Mouse (Mus musculus): Measurements from ENCODE around the gene Ccdc78. TPM values are rescaled to one million over a fixed set of nuclear protein-coding genes. Genes with fewer than 3 reads are reported as not detected.

Gene Ccdc78
- not detected in 4 replicates for total RNA-seq (2023)

GRCm38 (mm10) chr17:25786280-25786679 lies at the start of gene Ccdc78:
Gene Ccdc78, plus strand, starts transcription at chr17:25786580.

GRCm38 (mm10) chr17:25754241-25754640 lies 32.1 kb upstream of the Ccdc78 start, which contains the start of gene Msln:
Gene Msln, minus strand, starts transcription at chr17:25754378.

GRCm38 (mm10) chr17:25773549-25774120 lies 12.7 kb upstream of the Ccdc78 start, which contains the start of gene Narfl:
Gene Narfl, plus strand, starts transcription at chr17:25773776.

GRCm38 (mm10) chr17:25785281-25785745 lies 1.1 kb upstream of the Ccdc78 start, which contains the start of gene Haghl:
Gene Haghl, minus strand, starts transcription at chr17:25785673.

GRCm38 (mm10) chr17:25792615-25793014 lies 6.2 kb downstream of the Ccdc78 start, which contains the start of gene Fam173a:
Gene Fam173a, minus strand, starts transcription at chr17:25792901.

GRCm38 (mm10) chr17:25795609-25796092 lies 9.3 kb downstream of the Ccdc78 start, which contains the start of gene AC134908.4:
Gene AC134908.4, minus strand, starts transcription at chr17:25795659.

GRCm38 (mm10) chr17:25796951-25797369 lies 10.6 kb downstream of the Ccdc78 start, which contains the start of gene Metrn:
Gene Metrn, minus strand, starts transcription at chr17:25797136.

GRCm38 (mm10) chr17:25808789-25809605 lies 22.6 kb downstream of the Ccdc78 start, which contains the start of gene Fbxl16:
Gene Fbxl16, plus strand, starts transcription at chr17:25809085.

GRCm38 (mm10) chr17:25823452-25823851 lies 37.1 kb downstream of the Ccdc78 start, which contains the start of gene Wdr24:
Gene Wdr24, plus strand, starts transcription at chr17:25823627.

GRCm38 (mm10) chr17:25828712-25829557 lies 42.6 kb downstream of the Ccdc78 start, which contains the start of gene Jmjd8:
Gene Jmjd8, plus strand, starts transcription at chr17:25828867.

GRCm38 (mm10) chr17:25833291-25833663 lies 46.9 kb downstream of the Ccdc78 start, which contains the start of gene Stub1:
Gene Stub1, minus strand, starts transcription at chr17:25833404.

GRCm38 (mm10) chr17:25837076-25837410 lies 50.7 kb downstream of the Ccdc78 start, which contains the start of gene Rhbdl1:
Gene Rhbdl1, minus strand, starts transcription at chr17:25837295.

Other genes starting within 250 kb of the Ccdc78 start
- gene Sox8, start 215.9 kb upstream of the Ccdc78 start, total RNA-seq (2023), result 0.26 to 0.41 TPM in 2 of 4 replicates, not detected in the others
- gene Lmf1, start 207.5 kb upstream of the Ccdc78 start, total RNA-seq (2023), result 26.8 to 32.9 TPM (median 31.5 TPM) in 4 replicates
- gene Gng13, start 69.4 kb upstream of the Ccdc78 start, total RNA-seq (2023), result not detected in 4 replicates
- 7.5 to 10.0 TPM (median 8.2 TPM) in 4 replicates for gene Chtf18, start 59.2 kb upstream of the Ccdc78 start, total RNA-seq (2023)
- gene Rpusd1, start 58.9 kb upstream of the Ccdc78 start, total RNA-seq (2023), result 5.7 to 7.8 TPM (median 6.6 TPM) in 4 replicates
- 0.21 to 0.22 TPM in 2 of 4 replicates, not detected in the others for gene Mslnl, start 50.5 kb upstream of the Ccdc78 start, total RNA-seq (2023)
- gene Msln, start 32.2 kb upstream of the Ccdc78 start, total RNA-seq (2023), result 0.83 TPM in 1 of 4 replicates, not detected in the others
- 33.4 to 44.4 TPM (median 34.9 TPM) in 4 replicates for gene Narfl, start 12.8 kb upstream of the Ccdc78 start, total RNA-seq (2023)
- gene Haghl, start 907 bp upstream of the Ccdc78 start, total RNA-seq (2023), result 19.7 to 25.0 TPM (median 23.7 TPM) in 4 replicates
- 41.7 to 46.0 TPM (median 43.2 TPM) in 4 replicates for gene Fam173a, start 6.3 kb downstream of the Ccdc78 start, total RNA-seq (2023)
- 2.5 TPM in 1 of 4 replicates, not detected in the others for gene AC134908.4, start 9.1 kb downstream of the Ccdc78 start, total RNA-seq (2023)
- gene Metrn, start 10.6 kb downstream of the Ccdc78 start, total RNA-seq (2023), result 10.5 to 16.8 TPM (median 13.6 TPM) in 4 replicates
- gene Fbxl16, start 22.5 kb downstream of the Ccdc78 start, total RNA-seq (2023), result not detected in 4 replicates
- 18.0 to 20.7 TPM (median 18.5 TPM) in 4 replicates for gene Wdr24, start 37.0 kb downstream of the Ccdc78 start, total RNA-seq (2023)
- 23.7 to 30.8 TPM (median 26.6 TPM) in 4 replicates for gene Jmjd8, start 42.3 kb downstream of the Ccdc78 start, total RNA-seq (2023)
- 54.6 to 61.8 TPM (median 59.7 TPM) in 4 replicates for gene Stub1, start 46.8 kb downstream of the Ccdc78 start, total RNA-seq (2023)
- 2.7 to 3.4 TPM (median 2.9 TPM) in 4 replicates for gene Rhbdl1, start 50.7 kb downstream of the Ccdc78 start, total RNA-seq (2023)
- gene Gm20683, start 55.2 kb downstream of the Ccdc78 start, total RNA-seq (2023), result 1.3 to 4.6 TPM (median 2.3 TPM) in 4 replicates
- gene Rhot2, start 58.3 kb downstream of the Ccdc78 start, total RNA-seq (2023), result 60.3 to 71.6 TPM (median 67.0 TPM) in 4 replicates
- 31.7 to 38.7 TPM (median 35.9 TPM) in 4 replicates for gene Wdr90, start 74.9 kb downstream of the Ccdc78 start, total RNA-seq (2023)
- gene Mcrip2, start 82.2 kb downstream of the Ccdc78 start, total RNA-seq (2023), result 1.4 to 5.1 TPM (median 2.8 TPM) in 4 replicates
- gene Mettl26, start 88.5 kb downstream of the Ccdc78 start, total RNA-seq (2023), result 19.5 to 27.4 TPM (median 23.1 TPM) in 4 replicates
- gene Wfikkn1, start 94.3 kb downstream of the Ccdc78 start, total RNA-seq (2023), result 5.2 to 8.4 TPM (median 7.1 TPM) in 4 replicates
- gene Rab40c, start 133.1 kb downstream of the Ccdc78 start, total RNA-seq (2023), result 22.5 to 27.0 TPM (median 25.2 TPM) in 4 replicates
- 64.5 to 69.3 TPM (median 67.8 TPM) in 4 replicates for gene Pigq, start 158.4 kb downstream of the Ccdc78 start, total RNA-seq (2023)
- not detected in 4 replicates for gene Nhlrc4, start 158.4 kb downstream of the Ccdc78 start, total RNA-seq (2023)
- not detected in 4 replicates for gene A930017K11Rik, start 166.0 kb downstream of the Ccdc78 start, total RNA-seq (2023)
- 37.2 to 41.1 TPM (median 38.7 TPM) in 4 replicates for gene Capn15, start 199.2 kb downstream of the Ccdc78 start, total RNA-seq (2023)